Mouse (Mus musculus): ENCODE measurements around the gene T.

- TF ChIP-seq CTCF (IDR thresholded peaks at IDR 0.05; ENCODE audit: low read depth) (no peak), EP300 (optimal IDR thresholded peaks at IDR 0.05) (no peak)
Observed at GRCm38 (mm10) chr17:8429896-8430295, 4.3 kb upstream of the T start.

Measured in stomach, postnatal 0 days (tissue).